Mouse (Mus musculus) lung, postnatal 0 days (tissue): ENCODE measurements around the gene Caskin2. TPM values are rescaled to one million over a fixed set of nuclear protein-coding genes. Genes with fewer than 3 reads are reported as not detected.

Experiments used
- ATAC-seq: fragments of 200-750 bp; cut with Nextera tagmentation; 2 replicates; pipeline ENCODE4 v1.8.0; 2017; ENCODE audit warnings: moderate library complexity
- DNase-seq: peaks from one replicate; pipeline ENCODE4 v3.0.0-alpha.2; 2016; ENCODE audit warnings: low spot score
- H3K27ac ChIP-seq: fragments of 300-500 bp; sonication (generic); 2 replicates; pipeline ENCODE4 v1.5.1; 2014; ENCODE audit warnings: antibody characterized with exemption, mild to moderate bottlenecking, low read length, mixed read lengths
- H3K27me3 ChIP-seq: fragments of 300-500 bp; sonication (generic); replicated peaks from 2 replicates; pipeline ENCODE4 v1.6.1; 2014; ENCODE audit warnings: low read length, mixed read lengths; ENCODE audit not compliant: insufficient read depth
- H3K36me3 ChIP-seq: fragments of 300-500 bp; sonication (generic); 2 replicates; pipeline ENCODE4 v1.6.1; 2014; ENCODE audit warnings: low read length, mixed read lengths; ENCODE audit not compliant: insufficient read depth
- H3K4me1 ChIP-seq: fragments of 300-500 bp; sonication (generic); 2 replicates; pipeline ENCODE4 v1.6.1; 2014; ENCODE audit warnings: antibody characterized with exemption, low read depth, low read length, mixed read lengths; ENCODE audit not compliant: insufficient read depth
- H3K4me2 ChIP-seq: fragments of 300-500 bp; sonication (generic); replicated peaks from 2 replicates; pipeline ENCODE4 v1.6.1; 2014; ENCODE audit warnings: low read depth, mild to moderate bottlenecking, low read length, moderate library complexity, mixed read lengths
- H3K4me3 ChIP-seq: fragments of 300-500 bp; sonication (generic); 2 replicates; pipeline ENCODE4 v1.5.1; 2014; ENCODE audit warnings: low read depth, low read length
- H3K9ac ChIP-seq: fragments of 300-500 bp; sonication (generic); replicated peaks from 2 replicates; pipeline ENCODE4 v1.6.1; 2014; ENCODE audit warnings: low read depth, mild to moderate bottlenecking
- H3K9me3 ChIP-seq: fragments of 300-500 bp; sonication (generic); 2 replicates; pipeline ENCODE4 v1.6.1; 2016; ENCODE audit warnings: low read length, mixed read lengths
- CTCF ChIP-seq: IDR thresholded peaks from 2 replicates; pipeline ENCODE4 v1.5.1; 2016; ENCODE audit warnings: antibody characterized with exemption, mild to moderate bottlenecking
- EP300 ChIP-seq: IDR thresholded peaks from 2 replicates; pipeline ENCODE4 v1.6.1; 2016; ENCODE audit warnings: antibody characterized with exemption, mild to moderate bottlenecking, control low read depth
- WGBS: fragments of 180-500 bp; shearing (Covaris S2); extraction: QIAGEN DNeasy Blood & Tissue Kit; methylation state at CpG from one replicate; pipeline ENCODE4 v1.1.7; 2014; 5-methylcytosine and 5-hydroxymethylcytosine counted together
- polyA plus RNA-seq: library from polyadenylated mRNA; unstranded; fragments of >200 nt; fragmentation: Nextera tagmentation; extraction: Ambion mirVana; gene quantifications from 2 replicates; pipeline ENCODE4 v1.2.1, GENCODE M21; 2015

The Caskin2 gene
- polyA plus RNA-seq, 1 experiment from 2014 or later, result 17.5 TPM

- no peak overlapping the region for H3K4me3 ChIP-seq
- DNase-seq (no peak), ATAC-seq (no peak; the same call in 1 of the 2 replicates)
- no peak overlapping the region for H3K9ac ChIP-seq
- no peak overlapping the region for H3K4me2 ChIP-seq
- no peak overlapping the region for H3K27ac ChIP-seq
- no peaks in the 10 kb centered on the region for H3K4me1 ChIP-seq
- H3K27me3 ChIP-seq, result no peaks in the 10 kb centered on the region
- H3K9me3 ChIP-seq, result no peaks in the 10 kb centered on the region
- peaks cover 15% of the 10 kb centered on the region; the same call in 1 of the 2 replicates for H3K36me3 ChIP-seq
- TF ChIP-seq EP300, result no peak
- peak; percentile 21 for TF ChIP-seq CTCF
- WGBS, result 70% methylated on average over 6 of the region's 6 CpGs
These were observed 27.0 kb downstream of the Caskin2 start for GRCm38 (mm10) chr11:115786473-115786872.

- no peaks in the 10 kb centered on the region for H3K36me3 ChIP-seq
- peaks cover 20% of the 10 kb centered on the region for H3K4me1 ChIP-seq
- DNase-seq (peak; percentile 6), ATAC-seq (no peak)
- no peak overlapping the region for H3K9ac ChIP-seq
- TF ChIP-seq CTCF (no peak), EP300 (no peak)
- H3K27me3 ChIP-seq, result no peaks in the 10 kb centered on the region
- WGBS, result 44% methylated on average over 20 of the region's 20 CpGs
- no peak overlapping the region for H3K4me2 ChIP-seq
- no peak overlapping the region for H3K4me3 ChIP-seq
- H3K27ac ChIP-seq, result peak overlapping the region; percentile 90; the same call in 1 of the 2 replicates
- H3K9me3 ChIP-seq, result no peaks in the 10 kb centered on the region
These were observed 33.0 kb downstream of the Caskin2 start for GRCm38 (mm10) chr11:115780141-115781070.

DNA sequence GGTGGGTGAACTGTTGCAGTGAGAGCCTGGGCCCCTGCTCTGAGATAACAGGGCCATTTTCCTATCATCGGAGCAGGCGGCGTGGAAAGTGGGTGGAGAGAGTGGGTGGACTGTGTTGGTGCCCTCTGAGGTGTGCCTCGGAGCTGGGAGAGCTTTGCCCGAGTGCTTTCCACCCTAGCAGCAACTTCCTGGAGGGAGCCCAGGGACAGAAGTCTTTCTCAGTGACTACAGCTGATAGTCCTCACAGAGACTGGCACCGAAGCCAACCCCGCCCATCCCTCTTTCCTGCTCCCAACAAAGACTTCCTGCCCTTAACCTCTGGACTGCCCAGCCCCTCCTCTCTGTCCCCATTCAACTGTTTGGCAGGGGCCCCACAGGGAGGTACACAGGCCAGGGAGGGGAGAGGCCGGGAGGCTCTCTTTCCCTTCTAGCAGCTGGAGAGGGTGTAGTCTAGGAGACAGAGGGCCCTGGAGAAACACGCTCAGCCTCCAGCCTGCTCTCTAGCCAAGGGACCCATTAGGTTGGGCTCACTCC, 34.3 kb downstream of the Caskin2 start:
- Histone ChIP-seq H3K4me1 (peaks cover 20% of the 10 kb centered on the region), H3K4me2 (peak overlapping the region; percentile 21; the same call in 1 of the 2 replicates)
- WGBS, result 3% methylated on average over 9 of the region's 9 CpGs

DNA sequence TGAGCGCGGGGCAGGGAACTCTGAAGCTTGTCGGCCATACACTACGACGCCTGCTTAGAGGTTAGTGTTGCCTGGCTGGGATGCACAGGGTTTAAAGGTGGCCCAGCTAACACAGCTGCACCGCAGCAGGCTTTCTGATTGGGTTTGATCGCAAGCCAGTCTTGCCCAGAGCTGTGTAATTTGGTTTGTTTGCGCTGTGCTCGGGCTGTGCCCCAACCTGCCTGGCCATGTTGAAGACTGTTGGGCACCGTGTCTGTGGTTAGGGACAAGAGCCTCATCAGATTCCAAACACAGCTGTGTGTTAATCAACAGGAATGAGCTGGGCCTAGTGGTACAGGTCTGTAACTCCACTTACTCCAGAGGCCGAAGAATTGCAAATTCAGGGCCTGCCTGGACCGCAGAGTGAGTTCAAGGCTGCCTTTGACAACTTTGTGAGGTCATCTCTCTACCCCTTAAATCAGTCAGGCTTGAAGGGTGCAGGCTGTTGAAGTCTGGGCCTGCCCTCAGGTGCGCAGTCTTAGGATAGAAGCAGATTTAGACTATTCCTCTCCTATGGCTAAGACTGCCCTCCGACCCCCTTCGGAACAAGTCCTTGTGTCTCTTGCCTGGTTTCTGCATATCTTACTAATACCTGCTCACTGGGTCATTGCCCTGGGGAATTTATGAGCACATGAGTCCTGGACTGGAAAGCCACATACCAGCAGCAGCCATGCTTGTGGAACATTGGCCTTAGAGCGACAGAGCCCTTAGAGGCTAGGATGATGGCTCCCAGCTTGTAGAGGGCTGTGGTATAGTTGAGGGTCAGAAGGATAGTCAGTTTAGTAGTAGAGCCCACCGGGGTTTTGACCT, 35.7 kb downstream of the Caskin2 start:
- peaks cover 20% of the 10 kb centered on the region for H3K4me1 ChIP-seq
- H3K9me3 ChIP-seq, result no peaks in the 10 kb centered on the region
- H3K4me3 ChIP-seq, result no peak overlapping the region
- no peaks in the 10 kb centered on the region for H3K36me3 ChIP-seq
- no peak overlapping the region for H3K9ac ChIP-seq
- peak; percentile 43 for DNase-seq
- TF ChIP-seq EP300 (no peak), CTCF (no peak)
- peak overlapping the region; percentile 33; the same call in 1 of the 2 replicates for H3K27ac ChIP-seq
- no peak for ATAC-seq
- no peaks in the 10 kb centered on the region for H3K27me3 ChIP-seq
- no peak overlapping the region for H3K4me2 ChIP-seq
- WGBS, result 84% methylated on average over 17 of the region's 17 CpGs

More for the DNA sequence above, 34.3 kb downstream of the Caskin2 start:
- TF ChIP-seq EP300, result peak; percentile 86
- no peak for TF ChIP-seq CTCF
- Histone ChIP-seq H3K9ac (no peak overlapping the region), H3K27ac (peak overlapping the region; percentile 90), H3K36me3 (no peaks in the 10 kb centered on the region), H3K27me3 (no peaks in the 10 kb centered on the region), H3K4me3 (no peak overlapping the region), H3K9me3 (no peaks in the 10 kb centered on the region)
- DNase-seq (peak; percentile 97), ATAC-seq (peak; percentile 98)

- no peaks in the 10 kb centered on the region for H3K36me3 ChIP-seq
- WGBS, result 63% methylated on average over 9 of the region's 9 CpGs
- TF ChIP-seq CTCF (no peak), EP300 (no peak)
- peak; percentile 26 for DNase-seq
- no peak overlapping the region for H3K4me2 ChIP-seq
- H3K9me3 ChIP-seq, result no peaks in the 10 kb centered on the region
- H3K9ac ChIP-seq, result no peak overlapping the region
- peaks cover 20% of the 10 kb centered on the region for H3K4me1 ChIP-seq
- no peak overlapping the region for H3K4me3 ChIP-seq
- ATAC-seq, result no peak
- H3K27me3 ChIP-seq, result no peaks in the 10 kb centered on the region
- peak overlapping the region; percentile 33; the same call in 1 of the 2 replicates for H3K27ac ChIP-seq
These were observed 36.5 kb downstream of the Caskin2 start for GRCm38 (mm10) chr11:115776954-115777353.
